Mouse (Mus musculus) testis, adult 2 months (tissue): ENCODE results near the gene Gcnt1.

Experiments used
- CTCF ChIP-seq: fragments of 200-500 bp; IDR thresholded peaks from 2 replicates; pipeline ENCODE4 v1.5.1; 2012; ENCODE audit warnings: low read depth, mild to moderate bottlenecking, inconsistent platforms, low read length, moderate library complexity; ENCODE audit not compliant: control insufficient read depth, insufficient read depth, insufficient replicate concordance
- POLR2A ChIP-seq: fragments of 200-500 bp; IDR thresholded peaks from 2 replicates; pipeline ENCODE4 v1.6.1; 2012; ENCODE audit warnings: low read depth, mild to moderate bottlenecking, inconsistent platforms, low read length, moderate library complexity; ENCODE audit not compliant: control insufficient read depth

- TF ChIP-seq POLR2A (no peak), CTCF (no peak)
Observed at GRCm38 (mm10) chr19:17311501-17311900, 61.1 kb downstream of the Gcnt1 start.
